Mouse (Mus musculus): Measurements from ENCODE around the gene Msln. TPM values are rescaled to one million over a fixed set of nuclear protein-coding genes. Genes with fewer than 3 reads are reported as not detected.

Msln gene
- total and polyA plus RNA-seq, 3 experiments = not detected

- Histone ChIP-seq H3K79me2 (replicated peaks; ENCODE audit: control insufficient read depth, extremely low read depth, insufficient read depth, poor library complexity, severe bottlenecking) (no peaks in the 10 kb centered on the region), H3K27ac (ENCODE audit: insufficient read depth, low read depth) (no peak overlapping the region), H3K4me1 (ENCODE audit: control insufficient read depth in 1 of 2, insufficient read depth in 2 of 2) (peaks cover 7 to 16% of the 10 kb centered on the region in 2 experiments), H3K36me3 (replicated peaks in 1 of 2; ENCODE audit: control insufficient read depth in 1 of 2, insufficient read depth in 1 of 2, low read length in 1 of 2) (peaks cover 64 to 81% of the 10 kb centered on the region in 2 experiments), H3K9me3 (replicated peaks; ENCODE audit: low read length) (no peaks in the 10 kb centered on the region), H3K9ac (ENCODE audit: insufficient read depth, low read depth) (no peak overlapping the region), H3K4me2 (ENCODE audit: insufficient read depth, low read depth, poor library complexity, severe bottlenecking) (peak overlapping the region; percentile 46; the same call in 1 of the 2 replicates), H3K27me3 (replicated peaks) (no peaks in the 10 kb centered on the region), H3K4me3 (replicated peaks in 1 of 3; ENCODE audit: low read depth in 2 of 3, low read length in 2 of 3, poor library complexity in 1 of 3) (no peak overlapping the region)
- TF ChIP-seq MEF2A (IDR thresholded peaks at IDR 0.05; ENCODE audit: borderline replicate concordance, low read depth, low read length) = no peak
- TF ChIP-seq JUND (conservative IDR thresholded peaks at IDR 0.05; ENCODE audit: low read depth, low read length) = no peak
- no peak for TF ChIP-seq SIN3A (IDR thresholded peaks at IDR 0.05; ENCODE audit: low read length)
- TF ChIP-seq SMC3 (IDR thresholded peaks at IDR 0.05; ENCODE audit: low read depth, low read length) = no peak
- TF ChIP-seq UBTF (IDR thresholded peaks at IDR 0.05; ENCODE audit: low read depth, low read length) = no peak
- TF ChIP-seq TBP (conservative IDR thresholded peaks at IDR 0.05; ENCODE audit: low read depth, low read length) = no peak
- no peak for TF ChIP-seq POLR2AphosphoS2 (IDR thresholded peaks at IDR 0.05; ENCODE audit: low read depth, low read length)
- no peak for TF ChIP-seq HCFC1 (IDR thresholded peaks at IDR 0.05; ENCODE audit: low read depth, low read length)
- TF ChIP-seq MAX (IDR thresholded peaks at IDR 0.05; ENCODE audit: low read length) = no peak
- TF ChIP-seq CHD1 (IDR thresholded peaks at IDR 0.05; ENCODE audit: low read depth, low read length) = no peak
- no peak for TF ChIP-seq USF1 (IDR thresholded peaks at IDR 0.05; ENCODE audit: low read depth, low read length)
- no peak for TF ChIP-seq ETS1 (conservative IDR thresholded peaks at IDR 0.05; ENCODE audit: low read depth, low read length)
- no peak for TF ChIP-seq KAT2A (IDR thresholded peaks at IDR 0.05; ENCODE audit: insufficient replicate concordance, low read length)
- no peak for TF ChIP-seq TCF12 (IDR thresholded peaks at IDR 0.05; ENCODE audit: low read depth, low read length)
- dilution Hi-C loops (cut with MboI; ENCODE audit: extremely low pct_ligation_motif_present, extremely low pct_unique_long_range_greater_than_20kb, low sequenced_read_pairs) = no loop called here
- in situ Hi-C loops (cut with MboI; ENCODE audit: low pct_ligation_motif_present, low pct_unique_long_range_greater_than_20kb, low sequenced_read_pairs) = no loop called here
- no peak for DNase-seq (ENCODE audit: extremely low read depth)
These were observed 29.8 kb upstream of the Msln start for GRCm38 (mm10) chr17:25783861-25784574.

- TF ChIP-seq CHD1 (IDR thresholded peaks at IDR 0.05; ENCODE audit: low read depth, low read length) (no peak), MYC (IDR thresholded peaks at IDR 0.05; ENCODE audit: low read depth, low read length) (no peak), JUND (conservative IDR thresholded peaks at IDR 0.05; ENCODE audit: low read depth, low read length) (no peak), USF2 (conservative IDR thresholded peaks at IDR 0.05; ENCODE audit: low read depth, low read length) (no peak), ZMIZ1 (IDR thresholded peaks at IDR 0.05; ENCODE audit: low read depth, low read length) (0 out of 2 replicates have a peak, but pooled peaks have one; percentile 18), TCF12 (IDR thresholded peaks at IDR 0.05; ENCODE audit: low read depth, low read length) (no peak), CTCF (conservative IDR thresholded peaks at IDR 0.05 in 1 of 2, IDR thresholded peaks at IDR 0.05 in 1 of 2; ENCODE audit: low read depth in 2 of 2, low read length in 2 of 2) (no peak), HCFC1 (IDR thresholded peaks at IDR 0.05; ENCODE audit: low read depth, low read length) (no peak), KAT2A (IDR thresholded peaks at IDR 0.05; ENCODE audit: insufficient replicate concordance, low read length) (no peak)
- in situ Hi-C loops (cut with MboI; ENCODE audit: low pct_ligation_motif_present, low pct_unique_long_range_greater_than_20kb, low sequenced_read_pairs) (no loop called here), dilution Hi-C loops (cut with MboI; ENCODE audit: extremely low pct_ligation_motif_present, extremely low pct_unique_long_range_greater_than_20kb, low sequenced_read_pairs) (no loop called here)
- Histone ChIP-seq H3K27me3 (replicated peaks) (no peaks in the 10 kb centered on the region), H3K9ac (ENCODE audit: insufficient read depth, low read depth) (no peak overlapping the region), H3K4me3 (replicated peaks in 1 of 3; ENCODE audit: low read depth in 2 of 3, low read length in 2 of 3, poor library complexity in 1 of 3) (no peak overlapping the region), H3K4me2 (ENCODE audit: insufficient read depth, low read depth, poor library complexity, severe bottlenecking) (no peak overlapping the region), H3K79me2 (replicated peaks; ENCODE audit: control insufficient read depth, extremely low read depth, insufficient read depth, poor library complexity, severe bottlenecking) (no peaks in the 10 kb centered on the region), H3K4me1 (ENCODE audit: control insufficient read depth in 1 of 2, insufficient read depth in 2 of 2) (peaks cover 11 to 16% of the 10 kb centered on the region in 2 experiments), H3K9me3 (replicated peaks; ENCODE audit: low read length) (no peaks in the 10 kb centered on the region), H3K36me3 (replicated peaks in 1 of 2; ENCODE audit: control insufficient read depth in 1 of 2, insufficient read depth in 1 of 2, low read length in 1 of 2) (peaks cover 66 to 83% of the 10 kb centered on the region in 2 experiments), H3K27ac (ENCODE audit: insufficient read depth, low read depth) (no peak overlapping the region)
- DNase-seq (ENCODE audit: extremely low read depth) = no peak
These were observed 28.9 kb upstream of the Msln start for GRCm38 (mm10) chr17:25783086-25783485.

All from CH12.LX (cell line).